Mouse (Mus musculus): ENCODE data around the gene Asic2.

GRCm38 (mm10) chr11:81371545-81371944, 596.7 kb downstream of the Asic2 start:
- no peak for TF ChIP-seq MEF2A (IDR thresholded peaks at IDR 0.05; ENCODE audit: extremely low read depth, insufficient replicate concordance, low read depth, low read length, poor library complexity, severe bottlenecking)
- TF ChIP-seq ZC3H11A (IDR thresholded peaks at IDR 0.05; ENCODE audit: low read depth, low read length): no peak
